Mouse (Mus musculus) liver, embryonic 13.5 days (tissue): ENCODE data around the gene Zfp74. TPM values are rescaled to one million over a fixed set of nuclear protein-coding genes. Genes with fewer than 3 reads are reported as not detected.

Experiments
- ATAC-seq: fragments of 200-750 bp; cut with Nextera tagmentation; 2 replicates; pipeline ENCODE4 v1.8.0; 2017; ENCODE audit warnings: low read depth, mild to moderate bottlenecking, moderate number of reproducible peaks, moderate library complexity
- DNase-seq: peaks from one replicate; pipeline ENCODE4 v3.0.0; 2022
- H3K27ac ChIP-seq: fragments of 300-500 bp; sonication (generic); 2 replicates; pipeline ENCODE4 v1.5.1; 2015; ENCODE audit warnings: moderate library complexity, mild to moderate bottlenecking, inconsistent platforms
- H3K27me3 ChIP-seq: fragments of 300-500 bp; sonication (generic); 2 replicates; pipeline ENCODE4 v1.6.1; 2015; ENCODE audit warnings: mild to moderate bottlenecking, inconsistent platforms
- H3K36me3 ChIP-seq: fragments of 300-500 bp; sonication (generic); 2 replicates; pipeline ENCODE4 v1.6.1; 2015; ENCODE audit warnings: mild to moderate bottlenecking, inconsistent platforms
- H3K4me1 ChIP-seq: fragments of 300-500 bp; sonication (generic); replicated peaks from 2 replicates; pipeline ENCODE4 v1.6.1; 2015; ENCODE audit warnings: inconsistent platforms
- H3K4me2 ChIP-seq: fragments of 300-500 bp; sonication (generic); 2 replicates; pipeline ENCODE4 v1.6.1; 2015; ENCODE audit warnings: inconsistent platforms, mild to moderate bottlenecking, moderate library complexity
- H3K4me3 ChIP-seq: fragments of 300-500 bp; sonication (generic); replicated peaks from 2 replicates; pipeline ENCODE4 v1.5.1; 2015; ENCODE audit warnings: mild to moderate bottlenecking, inconsistent platforms
- H3K9ac ChIP-seq: fragments of 300-500 bp; sonication (generic); 2 replicates; pipeline ENCODE4 v1.6.1; 2015; ENCODE audit warnings: mild to moderate bottlenecking, inconsistent platforms
- H3K9me3 ChIP-seq: fragments of 300-500 bp; sonication (generic); replicated peaks from 2 replicates; pipeline ENCODE4 v1.6.1; 2016; ENCODE audit warnings: inconsistent platforms
- WGBS: fragments of 180-500 bp; shearing (Covaris S2); methylation state at CpG from one replicate; pipeline ENCODE4 v1.1.7; 2015; ENCODE audit not compliant: insufficient replicate concordance; 5-methylcytosine and 5-hydroxymethylcytosine counted together
- polyA plus RNA-seq: library from polyadenylated mRNA; unstranded; fragments of >200 nt; fragmentation: Nextera tagmentation; extraction: Ambion mirVana; gene quantifications from 2 replicates; pipeline ENCODE4 v1.2.1, GENCODE M21; 2015

Gene Zfp74
- 2.0 and 2.6 TPM in 2 replicates for polyA plus RNA-seq

DNA sequence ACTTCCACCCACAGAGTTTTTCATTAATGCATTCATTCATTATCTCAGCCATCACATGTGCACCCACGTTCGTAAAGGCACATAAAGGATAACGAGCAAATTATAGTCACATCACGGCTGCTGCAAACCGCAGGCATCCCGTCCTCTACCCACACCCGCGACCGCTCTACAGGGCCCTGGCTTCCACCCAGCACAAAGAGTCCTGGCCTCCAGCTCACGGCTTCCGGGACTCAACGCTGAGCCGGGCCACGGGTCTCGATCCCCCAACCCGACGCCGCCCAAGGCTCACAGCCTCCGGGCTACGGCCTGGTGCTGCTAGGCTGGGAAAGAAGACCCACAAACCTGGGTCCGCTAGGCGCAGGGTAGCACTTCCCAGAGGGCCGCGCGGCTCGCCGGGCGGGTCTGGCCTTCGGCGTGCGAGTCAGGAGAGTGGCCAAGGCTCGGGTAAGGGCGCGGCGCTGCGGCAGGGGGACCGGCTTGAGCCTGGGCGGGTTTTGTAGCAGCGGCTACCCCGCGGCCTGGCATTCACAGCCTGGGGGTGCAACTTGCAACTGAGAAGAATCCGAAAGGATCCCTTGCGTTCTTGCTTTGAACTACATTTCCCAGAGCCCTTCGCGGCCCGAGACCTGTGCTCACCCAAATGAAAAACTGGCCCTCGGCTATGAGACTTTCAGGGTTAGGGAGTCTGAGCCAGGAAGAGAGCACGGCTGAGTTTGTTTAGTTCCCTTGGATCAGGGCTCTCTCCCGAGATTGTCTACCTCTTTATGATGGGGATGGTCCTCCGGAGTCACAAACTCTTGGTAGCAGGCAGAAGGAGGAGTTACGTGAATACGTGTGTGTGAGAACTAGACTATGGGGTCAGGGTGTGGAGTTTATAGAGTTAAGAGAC is at the start of gene Zfp74:
Gene Zfp74, minus strand, starts transcription at position 577 of the 889 bp plus-strand sequence.
- H3K4me2 ChIP-seq, result peak within 1 kb of the TSS; percentile 80
- peaks cover 12% of the 10 kb centered on the region for H3K4me1 ChIP-seq
- peak within 1 kb of the TSS; percentile 89 for H3K9ac ChIP-seq
- under 1% methylated on average over 52 of the region's 52 CpGs for WGBS
- DNase-seq (peak; percentile 75), ATAC-seq (peak; percentile 95)
- peak within 1 kb of the TSS; percentile 75 for H3K4me3 ChIP-seq
- peaks cover 14% of the 10 kb centered on the region; the same call in 1 of the 2 replicates for H3K36me3 ChIP-seq
- peak within 1 kb of the TSS; percentile 82 for H3K27ac ChIP-seq
- H3K9me3 ChIP-seq, result no peaks in the 10 kb centered on the region
- no peaks in the 10 kb centered on the region for H3K27me3 ChIP-seq

GRCm38 (mm10) chr7:30000601-30001000 is 46.7 kb upstream of the Zfp74 start:
- Histone ChIP-seq H3K9ac (no peak overlapping the region), H3K9me3 (no peaks in the 10 kb centered on the region), H3K4me2 (no peak overlapping the region), H3K27ac (no peak overlapping the region), H3K4me3 (no peak overlapping the region), H3K36me3 (peaks cover 66% of the 10 kb centered on the region), H3K27me3 (no peaks in the 10 kb centered on the region), H3K4me1 (no peaks in the 10 kb centered on the region)
- 64% methylated on average over 5 of the region's 5 CpGs for WGBS
- ATAC-seq (no peak), DNase-seq (no peak)

- no peak for DNase-seq
- H3K4me1 ChIP-seq, result no peaks in the 10 kb centered on the region
- WGBS, result 85% methylated on average over 8 of the region's 8 CpGs
- H3K9ac ChIP-seq, result no peak overlapping the region
- no peak overlapping the region for H3K4me2 ChIP-seq
- H3K9me3 ChIP-seq, result no peaks in the 10 kb centered on the region
- no peak overlapping the region for H3K4me3 ChIP-seq
- no peak for ATAC-seq
- H3K36me3 ChIP-seq, result peaks cover 85% of the 10 kb centered on the region
- H3K27ac ChIP-seq, result no peak overlapping the region
- H3K27me3 ChIP-seq, result no peaks in the 10 kb centered on the region
Measured at GRCm38 (mm10) chr7:29995134-29995533, 41.2 kb upstream of the Zfp74 start.

GRCm38 (mm10) chr7:29993340-29993739 is 39.5 kb upstream of the Zfp74 start:
- DNase-seq (no peak), ATAC-seq (no peak)
- Histone ChIP-seq H3K27me3 (no peaks in the 10 kb centered on the region), H3K27ac (no peak overlapping the region), H3K36me3 (peaks cover 78% of the 10 kb centered on the region), H3K9ac (no peak overlapping the region), H3K4me1 (no peaks in the 10 kb centered on the region), H3K9me3 (no peaks in the 10 kb centered on the region), H3K4me2 (no peak overlapping the region), H3K4me3 (no peak overlapping the region)
- 80% methylated on average over 9 of the region's 9 CpGs for WGBS

DNA sequence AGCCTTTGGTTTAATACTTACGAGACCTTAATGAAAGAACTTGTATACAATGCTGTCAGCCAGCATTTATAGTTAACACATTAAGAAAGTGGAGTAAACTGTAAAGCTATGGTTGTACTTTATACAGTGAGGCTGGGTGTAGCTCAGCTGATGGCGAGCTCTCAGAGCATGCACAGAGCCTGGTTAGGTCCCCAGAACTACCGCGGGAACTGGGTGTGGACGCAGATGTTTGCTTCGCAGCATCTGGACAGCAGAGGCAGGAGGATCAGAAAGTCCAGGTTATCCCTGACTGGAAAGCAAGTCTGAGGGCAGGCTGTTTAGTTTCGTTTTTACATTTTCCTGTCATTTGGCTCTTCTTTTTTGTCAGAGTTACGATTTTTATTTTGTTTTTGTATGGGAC is 38.8 kb upstream of the Zfp74 start:
- WGBS, result 85% methylated on average over 8 of the region's 8 CpGs

GRCm38 (mm10) chr7:29989031-29989430 is 35.1 kb upstream of the Zfp74 start:
- Histone ChIP-seq H3K4me1 (peaks cover 19% of the 10 kb centered on the region), H3K27me3 (no peaks in the 10 kb centered on the region), H3K9me3 (no peaks in the 10 kb centered on the region), H3K4me3 (no peak overlapping the region), H3K36me3 (peaks cover 62% of the 10 kb centered on the region), H3K27ac (no peak overlapping the region), H3K9ac (no peak overlapping the region), H3K4me2 (peak overlapping the region; percentile 15; the same call in 1 of the 2 replicates)
- 79% methylated on average over 11 of the region's 11 CpGs for WGBS
- DNase-seq (no peak), ATAC-seq (peak; percentile 57)

More for the DNA sequence above, 38.8 kb upstream of the Zfp74 start:
- no peak overlapping the region for H3K4me3 ChIP-seq
- no peaks in the 10 kb centered on the region for H3K27me3 ChIP-seq
- H3K27ac ChIP-seq, result no peak overlapping the region
- DNase-seq (no peak), ATAC-seq (no peak)
- H3K36me3 ChIP-seq, result peaks cover 77% of the 10 kb centered on the region
- no peak overlapping the region for H3K4me2 ChIP-seq
- H3K9me3 ChIP-seq, result no peaks in the 10 kb centered on the region
- 0 out of 2 replicates have a peak, but pooled peaks cover 2% of the 10 kb centered on the region for H3K4me1 ChIP-seq
- no peak overlapping the region for H3K9ac ChIP-seq

DNA sequence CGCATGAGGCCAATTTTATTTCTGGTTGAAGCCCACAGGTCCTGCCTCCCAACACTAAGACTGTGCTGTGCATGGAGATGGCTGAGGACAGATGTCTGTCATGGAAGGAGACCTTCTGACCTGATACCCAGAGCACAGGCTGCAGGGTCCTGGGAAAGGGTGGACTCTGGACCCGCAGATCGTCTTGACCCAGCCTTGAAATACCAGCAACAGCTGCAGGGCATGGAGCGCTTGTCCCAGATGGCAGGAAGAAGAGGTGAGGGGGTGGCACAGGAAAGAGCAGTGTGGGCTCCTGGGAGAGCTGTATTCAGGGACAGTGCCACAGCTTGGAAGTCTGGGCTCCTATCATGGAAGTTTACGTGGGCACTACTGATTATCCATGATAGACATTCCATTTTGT is 33.7 kb upstream of the Zfp74 start:
- no peak for ATAC-seq
- H3K4me1 ChIP-seq, result peaks cover 28% of the 10 kb centered on the region
- no peaks in the 10 kb centered on the region for H3K9me3 ChIP-seq
- H3K4me3 ChIP-seq, result no peak overlapping the region
- DNase-seq, result no peak
- H3K9ac ChIP-seq, result no peak overlapping the region
- peaks cover 50% of the 10 kb centered on the region for H3K36me3 ChIP-seq
- no peak overlapping the region for H3K4me2 ChIP-seq
- no peak overlapping the region for H3K27ac ChIP-seq
- H3K27me3 ChIP-seq, result no peaks in the 10 kb centered on the region
- 90% methylated on average over 5 of the region's 5 CpGs for WGBS

DNA sequence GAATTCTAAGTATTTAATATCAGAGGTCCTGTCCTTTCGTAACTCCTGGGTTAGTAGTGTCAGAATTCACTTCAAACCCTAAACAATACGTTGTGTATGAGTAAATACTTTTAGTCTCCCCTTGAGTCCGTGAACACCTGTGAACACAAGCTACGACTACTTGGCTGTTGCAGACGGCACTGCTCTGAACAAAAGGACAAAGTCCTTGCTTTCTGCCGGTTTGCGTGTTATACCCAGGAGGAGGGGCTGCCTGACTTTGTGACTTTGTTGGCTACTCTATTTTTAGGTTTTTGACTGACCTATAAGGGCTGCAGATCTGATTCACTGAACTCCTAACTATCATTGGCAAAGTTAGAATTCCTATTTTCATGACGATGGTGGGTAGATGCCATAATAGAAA is 32.2 kb upstream of the Zfp74 start:
- Histone ChIP-seq H3K9me3 (no peaks in the 10 kb centered on the region), H3K9ac (no peak overlapping the region), H3K36me3 (peaks cover 38% of the 10 kb centered on the region), H3K4me1 (peaks cover 35% of the 10 kb centered on the region), H3K27me3 (no peaks in the 10 kb centered on the region), H3K4me3 (no peak overlapping the region), H3K27ac (0 out of 2 replicates have a peak overlapping the region, but pooled peaks have one; percentile 9), H3K4me2 (peak overlapping the region; percentile 82)
- no peak for DNase-seq
- 82% methylated on average over 8 of the region's 8 CpGs for whole genome bisulfite sequencing
- ATAC-seq, result no peak

- Histone ChIP-seq H3K4me3 (peak within 1 kb of the TSS; percentile 92), H3K9ac (peak within 1 kb of the TSS; percentile 92), H3K4me1 (peaks cover 42% of the 10 kb centered on the region), H3K4me2 (peak within 1 kb of the TSS; percentile 82), H3K36me3 (peaks cover 24% of the 10 kb centered on the region), H3K27ac (peak within 1 kb of the TSS; percentile 91), H3K27me3 (no peaks in the 10 kb centered on the region), H3K9me3 (no peaks in the 10 kb centered on the region)
- DNase-seq (peak; percentile 81), ATAC-seq (peak; percentile 88)
- WGBS, result under 1% methylated on average over 62 of the region's 62 CpGs
Measured at GRCm38 (mm10) chr7:29983690-29984380, 29.9 kb upstream of the Zfp74 start, which contains the start of gene Zfp568. Zfp568 (plus strand) TSS chr7:29983955.

DNA sequence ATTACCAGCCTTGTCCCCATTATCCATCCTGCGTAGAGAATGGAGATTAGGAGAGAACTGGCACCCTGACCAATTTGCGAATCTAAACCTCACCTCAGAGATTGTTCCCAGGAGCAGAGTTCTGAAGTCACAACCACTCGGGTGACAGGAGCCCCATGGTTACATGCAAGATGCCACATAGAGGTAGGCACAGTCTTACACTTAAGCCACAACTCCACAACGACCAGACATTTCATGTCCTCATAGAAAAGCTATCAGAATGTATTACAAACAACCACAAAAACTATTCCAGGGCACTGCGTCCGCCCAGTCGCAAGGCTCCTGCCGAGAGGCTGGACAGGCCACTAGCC is 29.4 kb upstream of the Zfp74 start:
- Histone ChIP-seq H3K4me1 (peaks cover 42% of the 10 kb centered on the region), H3K4me2 (peak overlapping the region; percentile 82), H3K4me3 (peak overlapping the region; percentile 92), H3K9me3 (no peaks in the 10 kb centered on the region), H3K27ac (peak overlapping the region; percentile 91), H3K9ac (peak overlapping the region; percentile 92), H3K27me3 (no peaks in the 10 kb centered on the region), H3K36me3 (peaks cover 22% of the 10 kb centered on the region)
- 1% methylated on average over 8 of the region's 8 CpGs for WGBS
- ATAC-seq (peak; percentile 45; the same call in 1 of the 2 replicates), DNase-seq (no peak)

DNA sequence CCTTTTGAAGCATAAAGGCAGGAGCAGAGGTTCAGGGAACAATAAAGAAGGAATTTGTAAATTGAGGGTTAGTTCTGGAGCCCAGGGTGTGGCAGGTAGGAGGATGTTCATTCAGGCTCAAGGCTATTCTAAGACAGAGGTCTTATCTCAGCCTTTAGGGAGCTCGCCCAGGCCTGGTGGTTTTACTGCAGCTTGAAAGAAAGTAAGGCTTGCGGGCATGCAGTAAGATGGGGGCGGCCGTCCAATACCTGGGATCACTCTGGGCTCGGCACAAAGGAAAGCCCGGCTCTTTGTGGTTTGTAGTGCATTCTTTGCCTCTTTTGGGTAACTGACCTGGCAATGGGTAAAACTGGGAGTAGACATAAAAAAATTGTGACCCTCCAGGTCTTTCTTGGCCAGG is 29.0 kb upstream of the Zfp74 start:
- peaks cover 40% of the 10 kb centered on the region for H3K4me1 ChIP-seq
- H3K27ac ChIP-seq, result peak overlapping the region; percentile 91
- H3K36me3 ChIP-seq, result peaks cover 18% of the 10 kb centered on the region
- H3K4me3 ChIP-seq, result peak overlapping the region; percentile 92
- DNase-seq (peak; percentile 5), ATAC-seq (peak; percentile 23; the same call in 1 of the 2 replicates)
- H3K9ac ChIP-seq, result peak overlapping the region; percentile 92
- peak overlapping the region; percentile 82 for H3K4me2 ChIP-seq
- no peaks in the 10 kb centered on the region for H3K9me3 ChIP-seq
- no peaks in the 10 kb centered on the region for H3K27me3 ChIP-seq
- WGBS, result 11% methylated on average over 6 of the region's 6 CpGs
